Mouse (Mus musculus): ENCODE results near the gene Lrmda. TPM values are rescaled to one million over a fixed set of nuclear protein-coding genes. Genes with fewer than 3 reads are reported as not detected.

Lrmda gene
- total RNA-seq, 2 experiments from 2014 or later: 20.9 to 27.0 TPM

- no peak for ATAC-seq (replicated peaks; ENCODE audit: poor library complexity)
Measured at GRCm38 (mm10) chr14:22695448-22695847, 675.9 kb downstream of the Lrmda start.

- ATAC-seq (replicated peaks; ENCODE audit: poor library complexity): no peak
Measured at GRCm38 (mm10) chr14:22695931-22696365, 676.4 kb downstream of the Lrmda start.

- no peak for ATAC-seq (replicated peaks; ENCODE audit: poor library complexity)
Measured at GRCm38 (mm10) chr14:22700236-22700635, 680.7 kb downstream of the Lrmda start.

- no peak for ATAC-seq (replicated peaks; ENCODE audit: poor library complexity)
Measured at GRCm38 (mm10) chr14:22700690-22701089, 681.2 kb downstream of the Lrmda start.

GRCm38 (mm10) chr14:22707958-22708701 lies 688.6 kb downstream of the Lrmda start:
- ATAC-seq (replicated peaks; ENCODE audit: poor library complexity): no peak

GRCm38 (mm10) chr14:22710071-22710661 lies 690.7 kb downstream of the Lrmda start:
- ATAC-seq (replicated peaks; ENCODE audit: poor library complexity): no peak

GRCm38 (mm10) chr14:22712388-22712787 lies 692.9 kb downstream of the Lrmda start:
- no peak for ATAC-seq (replicated peaks; ENCODE audit: poor library complexity)

GRCm38 (mm10) chr14:22715581-22716378 lies 696.3 kb downstream of the Lrmda start:
- ATAC-seq (replicated peaks; ENCODE audit: poor library complexity): no peak

- ATAC-seq (replicated peaks; ENCODE audit: poor library complexity): no peak
Measured at GRCm38 (mm10) chr14:22719968-22720367, 700.5 kb downstream of the Lrmda start.

- ATAC-seq (replicated peaks; ENCODE audit: poor library complexity): no peak
Measured at GRCm38 (mm10) chr14:22721845-22722244, 702.3 kb downstream of the Lrmda start.

- ATAC-seq (replicated peaks; ENCODE audit: poor library complexity): no peak
Measured at GRCm38 (mm10) chr14:22727548-22727947, 708.0 kb downstream of the Lrmda start.

GRCm38 (mm10) chr14:22728611-22729223 lies 709.2 kb downstream of the Lrmda start:
- no peak for ATAC-seq (replicated peaks; ENCODE audit: poor library complexity)

- no peak for ATAC-seq (replicated peaks; ENCODE audit: poor library complexity)
Measured at GRCm38 (mm10) chr14:22738603-22739002, 719.1 kb downstream of the Lrmda start.

- no peak for ATAC-seq (replicated peaks; ENCODE audit: poor library complexity)
Measured at GRCm38 (mm10) chr14:22742527-22742926, 723.0 kb downstream of the Lrmda start.

GRCm38 (mm10) chr14:22743264-22743663 lies 723.8 kb downstream of the Lrmda start:
- ATAC-seq (replicated peaks; ENCODE audit: poor library complexity): 0 out of 2 replicates have a peak, but pooled peaks have one; percentile 9

- ATAC-seq (replicated peaks; ENCODE audit: poor library complexity): no peak
Measured at GRCm38 (mm10) chr14:22744701-22745100, 725.2 kb downstream of the Lrmda start.

GRCm38 (mm10) chr14:22745263-22745881 lies 725.9 kb downstream of the Lrmda start:
- ATAC-seq (replicated peaks; ENCODE audit: poor library complexity): no peak

GRCm38 (mm10) chr14:22745882-22746480 lies 726.5 kb downstream of the Lrmda start:
- no peak for ATAC-seq (replicated peaks; ENCODE audit: poor library complexity)

- ATAC-seq (replicated peaks; ENCODE audit: poor library complexity): no peak
Measured at GRCm38 (mm10) chr14:22747816-22748215, 728.3 kb downstream of the Lrmda start.

GRCm38 (mm10) chr14:22750409-22750808 lies 730.9 kb downstream of the Lrmda start:
- ATAC-seq (replicated peaks; ENCODE audit: poor library complexity): no peak
